Mouse (Mus musculus) stomach, embryonic 16.5 days (tissue): ENCODE results near the gene Ctu2. TPM values are rescaled to one million over a fixed set of nuclear protein-coding genes. Genes with fewer than 3 reads are reported as not detected.

Experiments
- ATAC-seq: fragments of 200-750 bp; cut with Nextera tagmentation; 2 replicates; pipeline ENCODE4 v1.8.0; 2017; ENCODE audit warnings: moderate number of reproducible peaks, moderate TSS enrichment; ENCODE audit not compliant: insufficient read depth, low FRiP score
- H3K27ac ChIP-seq: fragments of 300-500 bp; sonication (generic); 2 replicates; pipeline ENCODE4 v1.5.1; 2014; ENCODE audit warnings: low read length
- H3K27me3 ChIP-seq: fragments of 300-500 bp; sonication (generic); 2 replicates; pipeline ENCODE4 v1.6.1; 2014; ENCODE audit warnings: low read length, control low read depth, mixed read lengths; ENCODE audit not compliant: control insufficient read depth, insufficient read depth
- H3K36me3 ChIP-seq: fragments of 300-500 bp; sonication (generic); 2 replicates; pipeline ENCODE4 v1.6.1; 2014; ENCODE audit warnings: low read length; ENCODE audit not compliant: control insufficient read depth, insufficient read depth
- H3K4me1 ChIP-seq: fragments of 300-500 bp; sonication (generic); 2 replicates; pipeline ENCODE4 v1.6.1; 2014; ENCODE audit warnings: low read length, control low read depth, mixed read lengths; ENCODE audit not compliant: control insufficient read depth, insufficient read depth
- H3K4me2 ChIP-seq: fragments of 300-500 bp; sonication (generic); 2 replicates; pipeline ENCODE4 v1.6.1; 2014; ENCODE audit warnings: low read depth, low read length, mixed read lengths
- H3K4me3 ChIP-seq: fragments of 300-500 bp; sonication (generic); replicated peaks from 2 replicates; pipeline ENCODE4 v1.5.1; 2014; ENCODE audit warnings: mild to moderate bottlenecking, low read length
- H3K9ac ChIP-seq: fragments of 300-500 bp; sonication (generic); 2 replicates; pipeline ENCODE4 v1.6.1; 2014; ENCODE audit warnings: low read length
- H3K9me3 ChIP-seq: fragments of 300-500 bp; sonication (generic); replicated peaks from 2 replicates; pipeline ENCODE4 v1.6.1; 2016; ENCODE audit warnings: low read length, control low read depth; ENCODE audit not compliant: control insufficient read depth
- WGBS: fragments of 180-500 bp; shearing (Covaris S2); extraction: QIAGEN DNeasy Blood & Tissue Kit; methylation state at CpG from one replicate; pipeline ENCODE4 v1.1.7; 2014; 5-methylcytosine and 5-hydroxymethylcytosine counted together
- microRNA-seq: library from miRNA; unstranded; fragments of <30 nt; microRNA quantifications from one replicate; pipeline ENCODE4, GENCODE M21; 2016
- polyA plus RNA-seq: library from polyadenylated mRNA; unstranded; fragments of >200 nt; fragmentation: Nextera tagmentation; extraction: Ambion mirVana; gene quantifications from 2 replicates; pipeline ENCODE4 v1.2.1, GENCODE M21; 2015

Ctu2 gene
- polyA plus RNA-seq, 1 experiment from 2014 or later = 39.8 TPM

GRCm38 (mm10) chr8:122531312-122531711 lies 55.4 kb downstream of the Ctu2 start:
- Histone ChIP-seq H3K9me3 (no peaks in the 10 kb centered on the region), H3K4me2 (no peak overlapping the region), H3K4me3 (no peak overlapping the region), H3K27me3 (no peaks in the 10 kb centered on the region), H3K9ac (no peak overlapping the region), H3K36me3 (no peaks in the 10 kb centered on the region), H3K4me1 (peaks cover 5% of the 10 kb centered on the region; the same call in 1 of the 2 replicates), H3K27ac (no peak overlapping the region)
- 86% methylated on average over 8 of the region's 8 CpGs for WGBS
- no peak for ATAC-seq

Small RNAs within 50 kb of the gene (microRNA-seq; reads per million reads assigned to microRNA genes)
- not detected for gene Gm24366

Other genes starting within 250 kb of the Ctu2 start
- gene Zfpm1, start 194.0 kb upstream of the Ctu2 start, polyA plus RNA-seq = 2.0 and 2.1 TPM in 2 replicates
- gene Trhr2, start 115.4 kb upstream of the Ctu2 start, polyA plus RNA-seq = not detected in 2 replicates
- 28.1 and 32.4 TPM in 2 replicates for gene Zc3h18, start 99.5 kb upstream of the Ctu2 start, polyA plus RNA-seq
- gene Il17c, start 54.1 kb upstream of the Ctu2 start, polyA plus RNA-seq = not detected in 2 replicates
- 241 and 270 TPM in 2 replicates for gene Cyba, start 43.2 kb upstream of the Ctu2 start, polyA plus RNA-seq
- 40.3 and 40.7 TPM in 2 replicates for gene Mvd, start 32.7 kb upstream of the Ctu2 start, polyA plus RNA-seq
- 0.59 and 1.2 TPM in 2 replicates for gene Snai3, start 15.4 kb upstream of the Ctu2 start, polyA plus RNA-seq
- gene Rnf166, start 79 bp upstream of the Ctu2 start, polyA plus RNA-seq = 31.3 and 36.4 TPM in 2 replicates
- gene Piezo1, start 75.2 kb downstream of the Ctu2 start, polyA plus RNA-seq = 13.5 and 18.9 TPM in 2 replicates
- 28.4 and 28.5 TPM in 2 replicates for gene Cdt1, start 91.9 kb downstream of the Ctu2 start, polyA plus RNA-seq
- gene Aprt, start 100.8 kb downstream of the Ctu2 start, polyA plus RNA-seq = 335 and 345 TPM in 2 replicates
- 14.7 and 14.8 TPM in 2 replicates for gene Galns, start 135.3 kb downstream of the Ctu2 start, polyA plus RNA-seq
- gene Trappc2l, start 135.5 kb downstream of the Ctu2 start, polyA plus RNA-seq = 41.4 and 50.6 TPM in 2 replicates
- gene Pabpn1l, start 146.6 kb downstream of the Ctu2 start, polyA plus RNA-seq = not detected in 2 replicates
- 3.2 and 4.1 TPM in 2 replicates for gene Cbfa2t3, start 223.0 kb downstream of the Ctu2 start, polyA plus RNA-seq